20 mouse cellular contexts compared by ENCODE assay signal in genomic region chr5:89128210-89128609, GRCm38 (mm10).
DNase-seq lines count a peak whose midpoint lies in the region; ATAC-seq lines count a peak whose summit lies in the region.
"Had no signal": no experiment of that assay in that cellular context is flagged by ENCODE, and none has a peak within 500 bp of the region (broad histone marks: within the 10 kb centered on the region; RNA-seq: fewer than 3 reads in every experiment).

No protein-coding gene starts in this region.

- H3K36me3 ChIP-seq in megakaryocyte, embryonic 14.5 days (replicated peaks; ENCODE audit: low read length), result no peaks in the 10 kb centered on the region
- H3K36me3 ChIP-seq: embryonic facial prominence, embryonic 10.5 days; embryonic facial prominence, embryonic 12.5 days had no signal

- peak overlapping the region; percentile 14 for H3K4me3 ChIP-seq in megakaryocyte, embryonic 14.5 days (replicated peaks)
- H3K4me3 ChIP-seq: embryonic facial prominence, embryonic 10.5 days; embryonic facial prominence, embryonic 12.5 days had no signal

- 0 out of 2 replicates have a peak, but pooled peaks cover 5% of the 10 kb centered on the region for H3K9me3 ChIP-seq in megakaryocyte, embryonic 14.5 days
- H3K9me3 ChIP-seq: embryonic facial prominence, embryonic 10.5 days; embryonic facial prominence, embryonic 12.5 days had no signal

- no peak for DNase-seq in frontal cortex, postnatal 25 days (ENCODE audit: low spot score in 2 of 2)
- DNase-seq in right cerebral cortex, adult 18-20 months, result peak; percentile 31
- DNase-seq in right cerebral cortex, adult 2 months (ENCODE audit: low spot score in 2 of 2), result no peak
- peak; percentile 32 for DNase-seq in telencephalon, adult 2 months (ENCODE audit: low read depth, low spot score)
- DNase-seq in thymus, adult 18-20 months, result no peak
- DNase-seq: adrenal gland, adult 2 months; adrenal gland, postnatal 10 days; adrenal gland, postnatal 25 days; cerebellum, adult 11-12 months; cerebellum, adult 2 months; cerebellum, adult 9-10 months; cerebellum, postnatal 10 days; cerebellum, postnatal 25 days had no signal

- no peaks in the 10 kb centered on the region for H3K4me1 ChIP-seq in megakaryocyte, embryonic 14.5 days
- H3K4me1 ChIP-seq: embryonic facial prominence, embryonic 10.5 days; embryonic facial prominence, embryonic 12.5 days had no signal

- ATAC-seq in frontal cortex, adult (ENCODE audit: low TSS enrichment), result peak; percentile 34
- no peak for ATAC-seq in megakaryocyte, adult 5-6 weeks (ENCODE audit: poor library complexity, severe bottlenecking)
- ATAC-seq: forebrain, embryonic 14.5 days; forebrain, embryonic 16.5 days had no signal

- H3K27me3 ChIP-seq in megakaryocyte, embryonic 14.5 days (replicated peaks), result no peaks in the 10 kb centered on the region
- H3K27me3 ChIP-seq: embryonic facial prominence, embryonic 12.5 days had no signal

Comparison
In these comparisons a context has a peak if more than half of its experiments do, and no peak if none do; other contexts are left out.
1. DNase-seq: peak in right cerebral cortex, adult 18-20 months (single experiment) and telencephalon, adult 2 months (single experiment); none in frontal cortex, postnatal 25 days (0 of 2), right cerebral cortex, adult 2 months (0 of 2) and thymus, adult 18-20 months (0 of 2).